Mouse (Mus musculus) lung, postnatal 0 days (tissue): ENCODE measurements around the gene Hist2h2bb.
A peak's percentile ranks its signal among the peaks of the same experiment; 100 is the strongest.

Source experiments
- CTCF ChIP-seq: IDR thresholded peaks from 2 replicates; pipeline ENCODE4 v1.5.1; 2016; ENCODE audit warnings: antibody characterized with exemption, mild to moderate bottlenecking
- EP300 ChIP-seq: IDR thresholded peaks from 2 replicates; pipeline ENCODE4 v1.6.1; 2016; ENCODE audit warnings: antibody characterized with exemption, mild to moderate bottlenecking, control low read depth

DNA sequence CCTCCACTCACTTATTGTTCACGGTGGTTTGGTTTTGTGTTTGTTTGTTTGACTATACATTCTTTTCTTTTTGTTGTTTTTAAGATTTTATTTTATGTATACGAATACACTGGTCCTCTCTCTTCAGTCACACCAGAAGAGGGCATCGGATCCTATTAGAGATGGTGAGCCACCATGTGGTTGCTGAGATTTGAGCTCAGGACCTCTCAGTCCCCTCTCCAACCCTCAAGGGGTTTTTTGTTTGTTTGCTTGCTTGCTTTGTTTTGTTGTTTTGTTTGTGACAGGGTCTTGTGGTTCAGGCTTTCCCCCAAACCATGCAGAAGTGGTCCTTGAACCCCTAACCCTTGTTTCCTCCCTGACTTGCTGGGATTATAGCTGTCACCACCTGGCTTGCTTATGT lies 7.9 kb upstream of the Hist2h2bb start:
- TF ChIP-seq CTCF (peak; percentile 42), EP300 (no peak)
